Mouse (Mus musculus) fibroblast of lung, adult 2 months (primary cell): ENCODE results near the gene Drap1.

Experiments
- DNase-seq: peaks from one replicate; pipeline ENCODE4 v3.0.0-alpha.2; 2011; ENCODE audit warnings: low read depth

Drap1 gene

DNA sequence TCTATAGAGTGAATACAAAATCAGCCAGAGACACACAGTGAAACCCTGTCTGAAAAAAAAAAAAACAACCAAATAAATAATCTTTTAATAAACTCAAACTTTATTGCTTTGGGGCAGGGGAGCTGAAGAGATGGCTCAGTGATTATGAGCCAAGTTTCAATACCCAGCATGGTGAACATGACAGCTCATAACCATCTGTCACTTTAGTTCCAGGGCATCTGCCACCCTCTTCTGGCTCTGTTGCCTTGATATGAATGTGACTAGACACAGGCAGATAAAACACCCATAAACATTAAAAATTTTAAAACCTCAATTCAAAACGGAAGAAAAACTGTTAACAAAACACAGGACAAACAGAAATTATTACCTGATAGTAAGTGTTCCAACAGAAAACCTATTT is 47.3 kb downstream of the Drap1 start:
- no peak for DNase-seq

DNA sequence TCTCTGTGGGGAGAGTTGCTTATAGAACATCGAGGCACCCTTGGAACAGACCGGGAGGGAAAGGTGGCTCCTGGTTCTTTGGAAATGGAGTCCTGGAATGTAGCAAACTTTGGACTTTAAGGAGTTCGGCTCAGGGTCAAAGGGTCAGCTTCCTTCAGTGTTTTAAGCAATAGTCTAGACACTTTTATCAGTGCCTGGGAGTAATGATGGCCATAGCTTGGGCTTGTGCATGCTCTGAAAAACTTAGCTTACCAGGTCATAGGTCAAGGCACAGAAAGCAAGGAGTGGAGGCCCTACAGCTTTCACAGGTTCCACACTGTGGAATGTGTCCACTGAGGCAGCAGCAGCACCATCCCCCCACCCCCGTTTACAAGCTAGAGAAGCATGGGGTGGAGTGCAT is 50.0 kb downstream of the Drap1 start:
- no peak for DNase-seq

DNA sequence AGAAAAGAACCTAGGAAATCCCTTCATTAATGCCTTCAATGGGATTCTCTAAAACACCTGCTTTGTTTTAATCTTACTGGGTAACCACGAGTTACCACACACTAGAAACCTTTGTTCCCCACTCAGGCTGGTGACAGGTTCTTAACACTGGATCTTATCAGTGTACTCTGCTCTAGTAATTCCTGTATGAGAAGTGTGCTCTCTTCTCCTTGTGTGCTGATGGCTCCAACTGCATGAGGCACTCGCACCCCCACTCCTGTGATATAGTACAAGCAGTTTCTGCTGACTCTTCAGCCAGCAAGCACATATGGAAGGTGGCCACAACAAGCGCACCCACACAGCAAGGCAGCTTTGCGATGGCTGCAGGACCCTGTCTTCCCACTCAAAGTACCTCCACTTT is 50.6 kb downstream of the Drap1 start:
- no peak for DNase-seq
